Mouse (Mus musculus): ENCODE results near the gene Myoz2. TPM values are rescaled to one million over a fixed set of nuclear protein-coding genes. Genes with fewer than 3 reads are reported as not detected.

Gene Myoz2
- total and polyA plus RNA-seq, 2 experiments: 0.37 TPM; not detected in 1

- no peak for TF ChIP-seq CTCF (IDR thresholded peaks at IDR 0.05; ENCODE audit: low read depth, low read length)
- peak; percentile 80 for TF ChIP-seq POLR2A (IDR thresholded peaks at IDR 0.05; ENCODE audit: extremely low read depth, insufficient read depth, low read length)
- Histone ChIP-seq H3K36me3 (ENCODE audit: control insufficient read depth, insufficient read depth, low read length) (no peaks in the 10 kb centered on the region), H3K27ac (replicated peaks; ENCODE audit: insufficient read depth, low read depth, low read length) (peak within 1 kb of the TSS; percentile 87), H3K79me2 (ENCODE audit: control insufficient read depth, insufficient read depth, low read length) (peaks cover 8% of the 10 kb centered on the region; the same call in 1 of the 2 replicates), H3K4me3 (ENCODE audit: insufficient read depth, low read depth, low read length) (peak within 1 kb of the TSS; percentile 84), H3K9ac (ENCODE audit: low read depth, low read length) (peak within 1 kb of the TSS; percentile 88), H3K27me3 (ENCODE audit: control insufficient read depth, insufficient read depth, low read length) (no peaks in the 10 kb centered on the region), H3K4me1 (ENCODE audit: control insufficient read depth, insufficient read depth, low read length) (no peaks in the 10 kb centered on the region; the same call in 1 of the 2 replicates)
- DNase-seq (ENCODE audit: extremely low read depth, low read depth, low spot score): peak; percentile 84
- WGBS: under 1% methylated on average over 94 of the region's 94 CpGs
These were observed 50.3 kb downstream of the Myoz2 start, which contains the start of gene Usp53 for GRCm38 (mm10) chr3:122984249-122985182. Usp53 (minus strand) TSS chr3:122984510.

- H3K27me3 ChIP-seq (ENCODE audit: control insufficient read depth, insufficient read depth, low read length): no peaks in the 10 kb centered on the region
- H3K36me3 ChIP-seq (ENCODE audit: control insufficient read depth, insufficient read depth, low read length): peaks cover 3% of the 10 kb centered on the region; the same call in 1 of the 2 replicates
- no peaks in the 10 kb centered on the region; the same call in 1 of the 2 replicates for H3K4me1 ChIP-seq (ENCODE audit: control insufficient read depth, insufficient read depth, low read length)
- peak overlapping the region; percentile 87 for H3K27ac ChIP-seq (replicated peaks; ENCODE audit: insufficient read depth, low read depth, low read length)
- WGBS: under 1% methylated on average over 30 of the region's 30 CpGs
- TF ChIP-seq CTCF (IDR thresholded peaks at IDR 0.05; ENCODE audit: low read depth, low read length): no peak
- H3K9ac ChIP-seq (ENCODE audit: low read depth, low read length): peak overlapping the region; percentile 77
- H3K4me3 ChIP-seq (ENCODE audit: insufficient read depth, low read depth, low read length): peak overlapping the region; percentile 84
- DNase-seq (ENCODE audit: extremely low read depth, low read depth, low spot score): peak; percentile 93
- peaks cover 11% of the 10 kb centered on the region; the same call in 1 of the 2 replicates for H3K79me2 ChIP-seq (ENCODE audit: control insufficient read depth, insufficient read depth, low read length)
These were observed 51.0 kb downstream of the Myoz2 start for GRCm38 (mm10) chr3:122983849-122984248.

GRCm38 (mm10) chr3:122975964-122976363, 58.9 kb downstream of the Myoz2 start:
- no peak for DNase-seq (ENCODE audit: extremely low read depth, low read depth, low spot score)
- H3K9ac ChIP-seq (ENCODE audit: low read depth, low read length): no peak overlapping the region
- peaks cover 31% of the 10 kb centered on the region; the same call in 1 of the 2 replicates for H3K79me2 ChIP-seq (ENCODE audit: control insufficient read depth, insufficient read depth, low read length)
- H3K4me1 ChIP-seq (ENCODE audit: control insufficient read depth, insufficient read depth, low read length): peaks cover 1% of the 10 kb centered on the region; the same call in 1 of the 2 replicates
- TF ChIP-seq CTCF (IDR thresholded peaks at IDR 0.05; ENCODE audit: low read depth, low read length) (no peak), POLR2A (IDR thresholded peaks at IDR 0.05; ENCODE audit: extremely low read depth, insufficient read depth, low read length) (no peak)
- H3K27me3 ChIP-seq (ENCODE audit: control insufficient read depth, insufficient read depth, low read length): no peaks in the 10 kb centered on the region
- no peak overlapping the region for H3K4me3 ChIP-seq (ENCODE audit: insufficient read depth, low read depth, low read length)
- no peak overlapping the region for H3K27ac ChIP-seq (replicated peaks; ENCODE audit: insufficient read depth, low read depth, low read length)
- peaks cover 7% of the 10 kb centered on the region; the same call in 1 of the 2 replicates for H3K36me3 ChIP-seq (ENCODE audit: control insufficient read depth, insufficient read depth, low read length)
- WGBS: 97% methylated on average over 1 of the region's 1 CpGs

GRCm38 (mm10) chr3:122975363-122975762, 59.5 kb downstream of the Myoz2 start:
- no peak for TF ChIP-seq POLR2A (IDR thresholded peaks at IDR 0.05; ENCODE audit: extremely low read depth, insufficient read depth, low read length)
- Histone ChIP-seq H3K4me3 (ENCODE audit: insufficient read depth, low read depth, low read length) (no peak overlapping the region), H3K27me3 (ENCODE audit: control insufficient read depth, insufficient read depth, low read length) (no peaks in the 10 kb centered on the region), H3K79me2 (ENCODE audit: control insufficient read depth, insufficient read depth, low read length) (peaks cover 27% of the 10 kb centered on the region; the same call in 1 of the 2 replicates), H3K9ac (ENCODE audit: low read depth, low read length) (no peak overlapping the region), H3K36me3 (ENCODE audit: control insufficient read depth, insufficient read depth, low read length) (peaks cover 7% of the 10 kb centered on the region; the same call in 1 of the 2 replicates), H3K27ac (replicated peaks; ENCODE audit: insufficient read depth, low read depth, low read length) (no peak overlapping the region), H3K4me1 (ENCODE audit: control insufficient read depth, insufficient read depth, low read length) (peaks cover 1% of the 10 kb centered on the region; the same call in 1 of the 2 replicates)
- 86% methylated on average over 4 of the region's 4 CpGs for WGBS
- DNase-seq (ENCODE audit: extremely low read depth, low read depth, low spot score): no peak

- 91% methylated on average over 3 of the region's 3 CpGs for WGBS
- peaks cover 1% of the 10 kb centered on the region; the same call in 1 of the 2 replicates for H3K4me1 ChIP-seq (ENCODE audit: control insufficient read depth, insufficient read depth, low read length)
- no peak for DNase-seq (ENCODE audit: extremely low read depth, low read depth, low spot score)
- H3K4me3 ChIP-seq (ENCODE audit: insufficient read depth, low read depth, low read length): no peak overlapping the region
- no peaks in the 10 kb centered on the region for H3K27me3 ChIP-seq (ENCODE audit: control insufficient read depth, insufficient read depth, low read length)
- no peak for TF ChIP-seq POLR2A (IDR thresholded peaks at IDR 0.05; ENCODE audit: extremely low read depth, insufficient read depth, low read length)
- TF ChIP-seq CTCF (IDR thresholded peaks at IDR 0.05; ENCODE audit: low read depth, low read length): no peak
- H3K79me2 ChIP-seq (ENCODE audit: control insufficient read depth, insufficient read depth, low read length): peaks cover 24% of the 10 kb centered on the region; the same call in 1 of the 2 replicates
- peaks cover 7% of the 10 kb centered on the region; the same call in 1 of the 2 replicates for H3K36me3 ChIP-seq (ENCODE audit: control insufficient read depth, insufficient read depth, low read length)
- H3K27ac ChIP-seq (replicated peaks; ENCODE audit: insufficient read depth, low read depth, low read length): no peak overlapping the region
- H3K9ac ChIP-seq (ENCODE audit: low read depth, low read length): no peak overlapping the region
These were observed 60.0 kb downstream of the Myoz2 start for GRCm38 (mm10) chr3:122974833-122975232.

Measured in liver, adult 2 months (tissue).